18 mouse cellular contexts compared by ENCODE assay signal in genomic region chr16:43072818-43073594, GRCm38 (mm10).
A peak's percentile ranks its signal among the peaks of the same experiment; 100 is the strongest.
DNase-seq lines count a peak whose midpoint lies in the region; ATAC-seq and TF ChIP-seq lines count a peak whose summit lies in the region.
"Had no signal": no experiment of that assay in that cellular context is flagged by ENCODE, and none has a peak within 500 bp of the region (broad histone marks: within the 10 kb centered on the region; RNA-seq: fewer than 3 reads in every experiment).

No protein-coding gene starts in this region.

- peak; percentile 76 for DNase-seq in kidney, postnatal 0 days (ENCODE audit: low spot score)
- no peak for DNase-seq in kidney, postnatal 36 days
- no peak for DNase-seq in midbrain, embryonic 10.5 days (ENCODE audit: low spot score)
- peak; percentile 37 for DNase-seq in retina, embryonic 14.5 days (ENCODE audit: low spot score)
- DNase-seq: adrenal gland, postnatal 10 days; cerebellum, postnatal 25 days; forebrain, postnatal 0 days; gastrocnemius, postnatal 10 days; lung, postnatal 4 days; thymus, adult 18-20 months had no signal

- H3K4me3 ChIP-seq in heart, embryonic 15.5 days, result no peak overlapping the region
- no peak overlapping the region for H3K4me3 ChIP-seq in heart, embryonic 11.5 days (ENCODE audit: low read depth, low read length)
- H3K4me3 ChIP-seq in kidney, postnatal 0 days (replicated peaks; ENCODE audit: low read depth, low read length), result no peak overlapping the region
- no peak overlapping the region for H3K4me3 ChIP-seq in midbrain, embryonic 13.5 days (replicated peaks)
- H3K4me3 ChIP-seq in midbrain, embryonic 10.5 days, result no peak overlapping the region
- H3K4me3 ChIP-seq: heart, embryonic 10.5 days; hindbrain, embryonic 15.5 days; left cerebral cortex, adult 2 months had no signal

- 64% methylated on average over 5 of the region's 5 CpGs for WGBS in heart, embryonic 15.5 days
- 79% methylated on average over 5 of the region's 5 CpGs for WGBS in heart, embryonic 11.5 days (ENCODE audit: insufficient replicate concordance)
- WGBS in kidney, postnatal 0 days, result 69% methylated on average over 5 of the region's 5 CpGs
- WGBS in midbrain, embryonic 13.5 days, result 81% methylated on average over 5 of the region's 5 CpGs
- WGBS in midbrain, embryonic 10.5 days, result 82% methylated on average over 5 of the region's 5 CpGs

- no peak overlapping the region for H3K9ac ChIP-seq in heart, embryonic 15.5 days
- H3K9ac ChIP-seq in heart, embryonic 11.5 days (ENCODE audit: low read depth, low read length), result no peak overlapping the region
- no peak overlapping the region for H3K9ac ChIP-seq in kidney, postnatal 0 days (ENCODE audit: low read depth, low read length)
- H3K9ac ChIP-seq in midbrain, embryonic 13.5 days (replicated peaks), result no peak overlapping the region
- H3K9ac ChIP-seq: forebrain, postnatal 0 days; hindbrain, embryonic 15.5 days; liver, embryonic 14.5 days had no signal

- no peak overlapping the region for H3K4me2 ChIP-seq in heart, embryonic 15.5 days
- H3K4me2 ChIP-seq in heart, embryonic 11.5 days, result no peak overlapping the region
- H3K4me2 ChIP-seq in kidney, postnatal 0 days (ENCODE audit: low read length), result no peak overlapping the region
- H3K4me2 ChIP-seq in midbrain, embryonic 13.5 days (replicated peaks), result no peak overlapping the region
- H3K4me2 ChIP-seq: hindbrain, embryonic 15.5 days had no signal

- no peak for TF ChIP-seq CTCF in kidney, postnatal 0 days (IDR thresholded peaks at IDR 0.05; ENCODE audit: low read depth)

- H3K27ac ChIP-seq in heart, embryonic 15.5 days, result no peak overlapping the region
- H3K27ac ChIP-seq in heart, embryonic 11.5 days (ENCODE audit: low read depth, low read length), result no peak overlapping the region
- no peak overlapping the region for H3K27ac ChIP-seq in kidney, postnatal 0 days
- no peak overlapping the region for H3K27ac ChIP-seq in midbrain, embryonic 13.5 days
- H3K27ac ChIP-seq in midbrain, embryonic 10.5 days (replicated peaks), result no peak overlapping the region
- H3K27ac ChIP-seq: heart, embryonic 10.5 days; hindbrain, embryonic 15.5 days; left cerebral cortex, adult 2 months; liver, embryonic 14.5 days had no signal

- no peaks in the 10 kb centered on the region for H3K36me3 ChIP-seq in heart, embryonic 15.5 days
- H3K36me3 ChIP-seq in heart, embryonic 11.5 days (ENCODE audit: control insufficient read depth, insufficient read depth, low read length), result no peaks in the 10 kb centered on the region
- no peaks in the 10 kb centered on the region for H3K36me3 ChIP-seq in kidney, postnatal 0 days (ENCODE audit: insufficient read depth, low read length)
- H3K36me3 ChIP-seq in midbrain, embryonic 13.5 days, result no peaks in the 10 kb centered on the region
- no peaks in the 10 kb centered on the region for H3K36me3 ChIP-seq in midbrain, embryonic 10.5 days
- H3K36me3 ChIP-seq: heart, embryonic 10.5 days; hindbrain, embryonic 15.5 days had no signal

- 0 out of 2 replicates have a peak, but pooled peaks have one; percentile 7 for ATAC-seq in heart, embryonic 15.5 days (replicated peaks; ENCODE audit: insufficient number of reproducible peaks, insufficient read depth, low FRiP score, low read depth)
- no peak for ATAC-seq in heart, embryonic 11.5 days (replicated peaks; ENCODE audit: insufficient number of reproducible peaks, low FRiP score, low TSS enrichment)
- peak; percentile 64 for ATAC-seq in kidney, postnatal 0 days (replicated peaks; ENCODE audit: low FRiP score, low read depth)
- 0 out of 2 replicates have a peak, but pooled peaks have one; percentile 56 for ATAC-seq in midbrain, embryonic 13.5 days
- no peak for ATAC-seq in monocyte, adult 5-6 weeks (replicated peaks; ENCODE audit: insufficient number of reproducible peaks, low FRiP score, low TSS enrichment, poor library complexity, severe bottlenecking)
- ATAC-seq: forebrain, postnatal 0 days had no signal

- H3K4me1 ChIP-seq in heart, embryonic 15.5 days (replicated peaks), result 0 out of 2 replicates have a peak, but pooled peaks cover 3% of the 10 kb centered on the region
- H3K4me1 ChIP-seq in heart, embryonic 11.5 days (ENCODE audit: control insufficient read depth, insufficient read depth, low read length), result no peaks in the 10 kb centered on the region
- no peaks in the 10 kb centered on the region for H3K4me1 ChIP-seq in kidney, postnatal 0 days (replicated peaks; ENCODE audit: insufficient read depth, low read length)
- 0 out of 2 replicates have a peak, but pooled peaks cover 4% of the 10 kb centered on the region for H3K4me1 ChIP-seq in midbrain, embryonic 13.5 days (replicated peaks)
- H3K4me1 ChIP-seq in midbrain, embryonic 10.5 days, result no peaks in the 10 kb centered on the region
- H3K4me1 ChIP-seq: heart, embryonic 10.5 days; hindbrain, embryonic 15.5 days had no signal

- no peaks in the 10 kb centered on the region for H3K9me3 ChIP-seq in heart, embryonic 15.5 days (replicated peaks)
- H3K9me3 ChIP-seq in heart, embryonic 11.5 days (replicated peaks; ENCODE audit: control insufficient read depth, low read length), result no peaks in the 10 kb centered on the region
- H3K9me3 ChIP-seq in kidney, postnatal 0 days (replicated peaks; ENCODE audit: low read length), result no peaks in the 10 kb centered on the region
- no peaks in the 10 kb centered on the region for H3K9me3 ChIP-seq in midbrain, embryonic 13.5 days
- no peaks in the 10 kb centered on the region for H3K9me3 ChIP-seq in midbrain, embryonic 10.5 days (replicated peaks)
- H3K9me3 ChIP-seq: heart, embryonic 10.5 days; hindbrain, embryonic 15.5 days had no signal

- H3K27me3 ChIP-seq in heart, embryonic 15.5 days, result no peaks in the 10 kb centered on the region
- H3K27me3 ChIP-seq in heart, embryonic 11.5 days (ENCODE audit: control insufficient read depth, insufficient read depth, low read length), result no peaks in the 10 kb centered on the region
- H3K27me3 ChIP-seq in kidney, postnatal 0 days (ENCODE audit: insufficient read depth, low read length), result no peaks in the 10 kb centered on the region
- H3K27me3 ChIP-seq in midbrain, embryonic 13.5 days, result no peaks in the 10 kb centered on the region
- H3K27me3 ChIP-seq in midbrain, embryonic 10.5 days (ENCODE audit: low read depth, poor library complexity, severe bottlenecking), result no peaks in the 10 kb centered on the region
- H3K27me3 ChIP-seq: hindbrain, embryonic 15.5 days had no signal

Comparison
In these comparisons a context has a peak if more than half of its experiments do, and no peak if none do; other contexts are left out.
1. ATAC-seq: peak in heart, embryonic 15.5 days (single experiment), kidney, postnatal 0 days (single experiment) and midbrain, embryonic 13.5 days (single experiment); none in heart, embryonic 11.5 days (single experiment) and monocyte, adult 5-6 weeks (single experiment).
2. DNase-seq: peak in kidney, postnatal 0 days (single experiment) and retina, embryonic 14.5 days (single experiment); none in kidney, postnatal 36 days (0 of 2) and midbrain, embryonic 10.5 days (single experiment).